Mouse (Mus musculus): Measurements from ENCODE around the gene Macrod2. TPM values are rescaled to one million over a fixed set of nuclear protein-coding genes. Genes with fewer than 3 reads are reported as not detected.

Gene Macrod2
- polyA plus RNA-seq, 1 experiment from 2014 or later = 23.7 TPM

DNA sequence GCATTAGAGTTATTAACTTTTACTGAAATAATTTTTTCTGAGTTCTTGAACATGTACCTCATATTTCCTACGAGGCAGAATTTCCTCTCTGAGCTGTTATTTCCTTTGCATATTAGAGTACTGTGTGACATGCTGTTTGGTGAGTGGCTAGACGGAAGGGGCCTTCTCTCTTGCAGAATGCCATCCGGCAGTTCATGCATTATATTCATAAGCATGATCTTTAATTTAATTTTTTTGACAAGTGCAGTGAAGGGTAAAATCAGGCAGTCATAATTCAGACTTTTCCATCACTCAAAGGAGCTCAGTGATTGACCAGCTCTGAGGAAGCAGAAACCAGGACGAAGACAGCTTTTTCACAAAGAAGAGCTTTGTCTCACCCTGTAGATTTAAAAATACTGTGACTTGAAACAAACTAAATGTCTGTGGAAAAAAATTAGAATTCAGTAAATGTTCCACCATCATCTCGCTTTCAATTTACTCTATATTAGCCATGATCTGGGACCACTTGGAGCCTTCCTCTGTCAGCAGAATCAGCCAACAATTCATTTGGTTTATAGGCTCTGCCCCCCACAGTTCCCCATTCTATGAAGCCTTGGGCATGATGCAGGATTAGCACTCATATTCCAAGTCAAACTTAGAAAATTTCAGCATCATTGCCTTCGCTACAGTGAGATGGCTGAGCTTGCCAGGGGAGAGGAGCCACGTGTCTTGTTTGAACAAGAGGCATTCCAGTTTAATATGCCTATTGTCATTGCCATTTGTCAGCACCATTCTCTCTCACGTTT, 1827.2 kb downstream of the Macrod2 start:
- H3K27ac ChIP-seq (replicated peaks) = no peak overlapping the region
- WGBS = 63% methylated on average over 8 of the region's 8 CpGs
- H3K9ac ChIP-seq = no peak overlapping the region
- H3K4me2 ChIP-seq = no peak overlapping the region
- H3K27me3 ChIP-seq (replicated peaks) = no peaks in the 10 kb centered on the region
- no peak overlapping the region for H3K4me3 ChIP-seq
- H3K4me1 ChIP-seq = peaks cover 10% of the 10 kb centered on the region
- ATAC-seq (ENCODE audit: extremely low read depth, insufficient number of reproducible peaks, low FRiP score, low TSS enrichment) = no peak
- H3K36me3 ChIP-seq = no peaks in the 10 kb centered on the region
- H3K9me3 ChIP-seq = no peaks in the 10 kb centered on the region

DNA sequence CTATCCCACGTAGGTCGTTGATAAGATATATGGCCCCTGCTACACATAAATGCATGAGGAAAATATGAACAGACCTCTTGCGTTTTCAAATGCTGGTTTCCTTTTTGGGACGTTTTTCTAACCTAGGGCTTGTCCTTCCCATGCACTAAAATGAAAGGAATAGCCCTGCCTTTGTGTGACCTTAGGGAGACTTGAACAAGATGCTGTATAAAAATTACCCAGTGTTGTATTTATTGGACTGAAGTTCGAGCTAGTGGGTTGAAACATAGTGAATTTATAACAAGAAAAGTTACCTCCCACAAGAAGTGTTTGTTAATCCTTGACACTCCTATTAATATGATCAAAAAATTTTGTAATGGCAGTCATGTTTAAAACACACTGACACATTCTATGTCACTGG, 1827.8 kb downstream of the Macrod2 start:
- Histone ChIP-seq H3K4me3 (no peak overlapping the region), H3K4me1 (peaks cover 10% of the 10 kb centered on the region), H3K9ac (no peak overlapping the region), H3K4me2 (no peak overlapping the region), H3K9me3 (no peaks in the 10 kb centered on the region), H3K27ac (replicated peaks) (no peak overlapping the region), H3K36me3 (no peaks in the 10 kb centered on the region), H3K27me3 (replicated peaks) (no peaks in the 10 kb centered on the region)
- 44% methylated on average over 5 of the region's 5 CpGs for WGBS
- no peak for ATAC-seq (ENCODE audit: extremely low read depth, insufficient number of reproducible peaks, low FRiP score, low TSS enrichment)

GRCm38 (mm10) chr2:142230985-142231549, 1836.0 kb downstream of the Macrod2 start:
- H3K4me1 ChIP-seq = no peaks in the 10 kb centered on the region
- H3K27ac ChIP-seq (replicated peaks) = no peak overlapping the region
- 72% methylated on average over 4 of the region's 4 CpGs for WGBS
- no peak for ATAC-seq (ENCODE audit: extremely low read depth, insufficient number of reproducible peaks, low FRiP score, low TSS enrichment)
- no peak overlapping the region for H3K4me3 ChIP-seq
- H3K27me3 ChIP-seq (replicated peaks) = no peaks in the 10 kb centered on the region
- H3K9me3 ChIP-seq = no peaks in the 10 kb centered on the region
- H3K9ac ChIP-seq = no peak overlapping the region
- no peaks in the 10 kb centered on the region for H3K36me3 ChIP-seq
- H3K4me2 ChIP-seq = no peak overlapping the region

DNA sequence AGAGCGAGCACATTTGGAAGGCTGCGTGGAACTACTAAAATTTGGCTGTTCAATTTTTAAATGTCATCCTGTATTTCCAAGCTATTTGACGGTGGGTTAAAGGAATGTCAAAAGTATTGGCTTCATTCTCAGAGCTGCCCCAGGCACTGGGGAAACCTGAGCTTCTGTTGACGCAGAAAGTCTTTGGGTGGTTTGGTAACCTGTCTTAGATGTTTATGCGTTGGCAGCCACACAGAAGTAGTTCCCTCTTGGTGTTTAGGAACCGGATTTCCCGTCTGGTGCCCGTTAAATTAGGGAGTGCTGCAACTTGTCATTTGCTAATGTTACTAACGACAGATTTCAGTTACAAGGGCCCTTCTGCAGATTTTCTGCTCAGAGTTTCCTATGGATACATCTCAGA, 1837.7 kb downstream of the Macrod2 start:
- H3K9me3 ChIP-seq = no peaks in the 10 kb centered on the region
- no peaks in the 10 kb centered on the region for H3K36me3 ChIP-seq
- no peak overlapping the region for H3K27ac ChIP-seq (replicated peaks)
- no peaks in the 10 kb centered on the region for H3K4me1 ChIP-seq
- no peak overlapping the region for H3K4me3 ChIP-seq
- WGBS = 75% methylated on average over 9 of the region's 9 CpGs
- no peaks in the 10 kb centered on the region for H3K27me3 ChIP-seq (replicated peaks)
- no peak overlapping the region for H3K4me2 ChIP-seq
- ATAC-seq (ENCODE audit: extremely low read depth, insufficient number of reproducible peaks, low FRiP score, low TSS enrichment) = no peak
- H3K9ac ChIP-seq = no peak overlapping the region

DNA sequence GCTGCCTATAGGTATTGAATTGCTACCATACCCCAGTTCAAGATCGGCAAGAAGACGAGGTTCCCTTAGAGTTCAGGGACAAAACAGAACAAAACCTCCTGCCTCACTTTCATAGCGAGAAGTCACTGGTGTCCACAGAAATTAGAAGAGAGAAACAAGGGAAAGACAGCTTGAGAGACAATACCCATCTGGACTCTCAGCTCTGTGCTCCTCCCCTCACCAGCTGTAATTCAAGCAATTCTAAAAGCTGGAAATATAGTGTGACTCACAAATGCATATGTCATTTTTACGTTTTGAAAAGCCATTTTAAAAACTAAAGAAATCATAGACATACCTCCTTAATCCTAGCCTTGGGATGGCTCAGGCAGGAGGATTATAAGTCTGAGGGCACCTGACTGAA, 1848.4 kb downstream of the Macrod2 start:
- no peak overlapping the region for H3K4me3 ChIP-seq
- H3K4me1 ChIP-seq = peaks cover 10% of the 10 kb centered on the region
- 79% methylated on average over 4 of the region's 4 CpGs for WGBS
- no peak overlapping the region for H3K9ac ChIP-seq
- no peak for ATAC-seq (ENCODE audit: extremely low read depth, insufficient number of reproducible peaks, low FRiP score, low TSS enrichment)
- H3K27me3 ChIP-seq (replicated peaks) = no peaks in the 10 kb centered on the region
- no peak overlapping the region for H3K27ac ChIP-seq (replicated peaks)
- H3K4me2 ChIP-seq = no peak overlapping the region
- no peaks in the 10 kb centered on the region for H3K9me3 ChIP-seq
- no peaks in the 10 kb centered on the region for H3K36me3 ChIP-seq

DNA sequence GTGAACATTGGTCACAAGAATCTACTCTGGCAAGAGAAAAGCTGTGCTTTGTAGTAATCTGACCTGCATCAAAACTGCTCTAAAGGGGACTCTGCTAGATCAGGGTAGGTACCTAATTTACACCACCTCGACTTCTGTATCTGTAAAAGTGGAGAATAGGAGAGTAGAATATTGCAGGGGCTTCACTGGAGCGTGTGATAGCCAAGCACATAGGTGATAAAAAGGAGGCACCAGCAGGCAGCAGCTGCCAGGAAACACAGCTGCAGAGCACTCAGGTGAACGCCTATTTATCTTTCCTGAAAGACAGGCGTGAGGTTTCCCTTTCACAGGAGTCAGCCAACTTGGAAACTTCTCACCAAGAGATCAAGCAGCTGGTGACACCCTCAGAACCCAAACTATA, 1855.3 kb downstream of the Macrod2 start:
- Histone ChIP-seq H3K27me3 (replicated peaks) (peaks cover 3% of the 10 kb centered on the region; the same call in 1 of the 2 replicates), H3K4me2 (no peak overlapping the region), H3K36me3 (no peaks in the 10 kb centered on the region), H3K4me1 (no peaks in the 10 kb centered on the region), H3K27ac (replicated peaks) (no peak overlapping the region), H3K9ac (no peak overlapping the region), H3K4me3 (no peak overlapping the region), H3K9me3 (no peaks in the 10 kb centered on the region)
- 27% methylated on average over 4 of the region's 4 CpGs for WGBS
- ATAC-seq (ENCODE audit: extremely low read depth, insufficient number of reproducible peaks, low FRiP score, low TSS enrichment) = no peak

DNA sequence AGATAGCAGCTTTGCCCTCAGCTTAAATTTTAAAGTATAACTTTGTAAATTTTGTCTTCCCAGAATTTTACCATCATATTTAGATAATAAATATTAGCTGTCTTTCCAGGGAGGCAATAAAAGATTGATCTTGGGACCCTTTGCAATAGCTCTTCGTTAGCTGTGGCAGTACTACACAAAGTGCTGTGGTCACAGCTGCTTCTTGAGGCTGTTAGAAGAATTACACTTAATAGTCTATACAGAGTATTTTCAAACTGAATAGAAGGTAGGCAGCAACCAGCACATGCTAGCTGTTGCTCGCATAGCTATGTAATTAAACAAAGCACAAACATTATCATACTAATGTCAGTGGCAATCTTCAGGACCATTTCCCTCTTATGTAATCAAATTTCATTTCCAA, 1856.4 kb downstream of the Macrod2 start:
- Histone ChIP-seq H3K9me3 (no peaks in the 10 kb centered on the region), H3K9ac (no peak overlapping the region), H3K4me1 (no peaks in the 10 kb centered on the region), H3K4me2 (no peak overlapping the region), H3K27ac (replicated peaks) (no peak overlapping the region), H3K27me3 (replicated peaks) (peaks cover 5% of the 10 kb centered on the region; the same call in 1 of the 2 replicates), H3K4me3 (no peak overlapping the region), H3K36me3 (no peaks in the 10 kb centered on the region)
- ATAC-seq (ENCODE audit: extremely low read depth, insufficient number of reproducible peaks, low FRiP score, low TSS enrichment) = no peak
- 75% methylated on average over 2 of the region's 2 CpGs for WGBS

DNA sequence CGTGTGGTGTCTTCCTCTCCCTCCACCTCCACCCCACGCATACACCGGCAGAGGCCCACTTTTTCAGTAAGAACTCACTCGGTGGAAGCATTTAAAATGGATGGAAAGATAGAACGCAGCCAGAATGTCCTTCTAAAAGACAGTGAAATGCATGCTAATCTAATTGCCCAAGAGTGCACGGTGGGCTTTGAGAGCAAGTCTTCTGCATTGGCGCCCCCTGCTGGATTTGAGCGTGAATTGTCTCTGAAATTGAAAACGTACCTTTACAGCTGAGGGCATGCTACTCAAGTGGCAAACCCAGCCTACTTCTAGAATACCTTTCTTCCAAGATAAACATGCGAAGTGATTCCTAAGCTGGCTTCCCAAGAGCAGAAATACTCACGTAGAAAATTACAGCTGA, 1858.8 kb downstream of the Macrod2 start:
- Histone ChIP-seq H3K9ac (no peak overlapping the region), H3K4me1 (no peaks in the 10 kb centered on the region), H3K27ac (replicated peaks) (no peak overlapping the region), H3K9me3 (no peaks in the 10 kb centered on the region), H3K4me2 (0 out of 2 replicates have a peak overlapping the region, but pooled peaks have one; percentile 35), H3K4me3 (no peak overlapping the region), H3K27me3 (replicated peaks) (peaks cover 5% of the 10 kb centered on the region; the same call in 1 of the 2 replicates), H3K36me3 (no peaks in the 10 kb centered on the region)
- no peak for ATAC-seq (ENCODE audit: extremely low read depth, insufficient number of reproducible peaks, low FRiP score, low TSS enrichment)
- 18% methylated on average over 11 of the region's 11 CpGs for WGBS

DNA sequence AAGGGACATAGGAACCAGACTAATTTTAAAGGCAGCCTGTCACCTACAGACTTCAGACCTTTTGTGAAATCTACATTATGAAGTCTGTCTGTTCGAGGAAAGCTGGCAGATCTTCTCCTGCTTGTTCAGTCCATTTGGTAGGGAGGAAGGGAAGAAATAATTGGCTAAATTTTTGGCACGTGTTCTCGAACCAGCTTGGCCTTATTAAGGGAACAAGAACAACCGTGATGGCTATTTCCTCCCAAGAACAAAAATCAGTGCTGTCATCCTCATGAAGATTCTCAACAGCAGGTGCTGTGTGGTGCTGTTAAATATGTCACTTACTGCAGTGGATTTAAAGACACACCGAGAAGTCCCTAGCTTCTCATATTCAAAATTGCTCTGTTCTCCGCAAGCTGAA, 1859.5 kb downstream of the Macrod2 start:
- Histone ChIP-seq H3K4me1 (no peaks in the 10 kb centered on the region), H3K36me3 (no peaks in the 10 kb centered on the region), H3K4me2 (no peak overlapping the region), H3K27me3 (replicated peaks) (peaks cover 5% of the 10 kb centered on the region; the same call in 1 of the 2 replicates), H3K9ac (no peak overlapping the region), H3K4me3 (no peak overlapping the region), H3K9me3 (no peaks in the 10 kb centered on the region), H3K27ac (replicated peaks) (no peak overlapping the region)
- 79% methylated on average over 6 of the region's 6 CpGs for WGBS
- no peak for ATAC-seq (ENCODE audit: extremely low read depth, insufficient number of reproducible peaks, low FRiP score, low TSS enrichment)

DNA sequence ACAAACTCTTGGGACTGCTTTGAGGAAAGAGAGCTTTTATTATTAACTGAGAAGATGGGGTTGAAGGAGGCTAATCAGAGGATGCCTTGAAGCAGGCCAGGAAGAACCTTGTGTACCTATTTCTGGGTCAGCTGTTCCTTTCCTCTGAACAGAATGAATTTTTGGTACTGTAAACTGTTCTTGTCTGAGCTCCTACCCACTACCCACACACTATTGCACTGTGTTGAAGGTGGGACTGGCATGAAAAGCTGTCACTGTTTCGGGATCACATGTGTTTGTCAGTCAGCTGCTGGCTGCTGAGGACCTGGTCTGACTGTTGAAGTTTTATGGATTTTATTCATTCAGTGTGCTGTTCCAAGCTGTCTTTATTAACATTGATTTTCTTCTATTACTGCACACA, 1862.4 kb downstream of the Macrod2 start:
- Histone ChIP-seq H3K4me2 (no peak overlapping the region), H3K4me1 (no peaks in the 10 kb centered on the region), H3K9me3 (no peaks in the 10 kb centered on the region), H3K36me3 (no peaks in the 10 kb centered on the region), H3K27me3 (replicated peaks) (peaks cover 5% of the 10 kb centered on the region; the same call in 1 of the 2 replicates), H3K4me3 (no peak overlapping the region), H3K27ac (replicated peaks) (no peak overlapping the region), H3K9ac (no peak overlapping the region)
- ATAC-seq (ENCODE audit: extremely low read depth, insufficient number of reproducible peaks, low FRiP score, low TSS enrichment) = no peak
- 86% methylated on average over 1 of the region's 1 CpGs for WGBS

GRCm38 (mm10) chr2:142261046-142261445, 1865.9 kb downstream of the Macrod2 start:
- 81% methylated on average over 6 of the region's 6 CpGs for WGBS
- H3K27ac ChIP-seq (replicated peaks) = no peak overlapping the region
- no peak for ATAC-seq (ENCODE audit: extremely low read depth, insufficient number of reproducible peaks, low FRiP score, low TSS enrichment)
- H3K4me3 ChIP-seq = no peak overlapping the region
- H3K27me3 ChIP-seq (replicated peaks) = no peaks in the 10 kb centered on the region
- no peaks in the 10 kb centered on the region for H3K9me3 ChIP-seq
- H3K4me1 ChIP-seq = 0 out of 2 replicates have a peak, but pooled peaks cover 2% of the 10 kb centered on the region
- no peak overlapping the region for H3K4me2 ChIP-seq
- H3K9ac ChIP-seq = no peak overlapping the region
- H3K36me3 ChIP-seq = no peaks in the 10 kb centered on the region

GRCm38 (mm10) chr2:142264697-142265096, 1869.6 kb downstream of the Macrod2 start:
- 67% methylated on average over 2 of the region's 2 CpGs for WGBS
- no peaks in the 10 kb centered on the region for H3K9me3 ChIP-seq
- no peak overlapping the region for H3K4me2 ChIP-seq
- H3K27me3 ChIP-seq (replicated peaks) = no peaks in the 10 kb centered on the region
- no peak for ATAC-seq (ENCODE audit: extremely low read depth, insufficient number of reproducible peaks, low FRiP score, low TSS enrichment)
- 0 out of 2 replicates have a peak, but pooled peaks cover 2% of the 10 kb centered on the region for H3K4me1 ChIP-seq
- H3K4me3 ChIP-seq = no peak overlapping the region
- no peak overlapping the region for H3K27ac ChIP-seq (replicated peaks)
- no peaks in the 10 kb centered on the region for H3K36me3 ChIP-seq
- no peak overlapping the region for H3K9ac ChIP-seq
